Mouse (Mus musculus): ENCODE measurements at regions not wholly inside any gene's neighbourhood (a gene's known extent, or its start where the extent isn't known, plus 50 kb on each side); places are given as distances from the start of the nearest gene placed in this dataset.

- no peak for DNase-seq (ENCODE audit: low read depth)
These were observed 50.9 kb upstream of the Kap start for GRCm38 (mm10) chr6:133904501-133904900.

DNA sequence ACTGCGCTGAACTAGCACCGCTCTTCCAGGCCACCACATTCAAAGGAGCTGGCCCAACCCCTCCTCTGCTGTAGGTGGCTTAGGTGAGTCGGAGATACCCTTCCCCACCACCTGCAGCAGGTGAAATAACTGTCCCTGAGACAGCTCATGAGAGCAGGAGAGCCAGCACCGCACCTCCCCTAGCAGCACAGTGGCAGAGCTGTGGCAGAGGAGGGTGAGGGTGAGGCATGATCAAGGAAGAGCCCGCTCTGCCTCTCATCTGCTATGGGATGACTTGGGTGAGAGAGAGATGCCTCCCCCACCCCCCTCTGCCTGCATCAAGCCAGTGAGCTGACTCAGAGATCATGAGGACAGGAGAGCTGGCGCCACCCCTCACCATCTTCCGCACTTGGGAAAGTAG, 81.1 kb upstream of the Kap start:
- DNase-seq (ENCODE audit: low read depth) = no peak

- no peak for DNase-seq (ENCODE audit: low read depth)
These were observed 82.1 kb upstream of the Kap start for GRCm38 (mm10) chr6:133935671-133936070.

DNA sequence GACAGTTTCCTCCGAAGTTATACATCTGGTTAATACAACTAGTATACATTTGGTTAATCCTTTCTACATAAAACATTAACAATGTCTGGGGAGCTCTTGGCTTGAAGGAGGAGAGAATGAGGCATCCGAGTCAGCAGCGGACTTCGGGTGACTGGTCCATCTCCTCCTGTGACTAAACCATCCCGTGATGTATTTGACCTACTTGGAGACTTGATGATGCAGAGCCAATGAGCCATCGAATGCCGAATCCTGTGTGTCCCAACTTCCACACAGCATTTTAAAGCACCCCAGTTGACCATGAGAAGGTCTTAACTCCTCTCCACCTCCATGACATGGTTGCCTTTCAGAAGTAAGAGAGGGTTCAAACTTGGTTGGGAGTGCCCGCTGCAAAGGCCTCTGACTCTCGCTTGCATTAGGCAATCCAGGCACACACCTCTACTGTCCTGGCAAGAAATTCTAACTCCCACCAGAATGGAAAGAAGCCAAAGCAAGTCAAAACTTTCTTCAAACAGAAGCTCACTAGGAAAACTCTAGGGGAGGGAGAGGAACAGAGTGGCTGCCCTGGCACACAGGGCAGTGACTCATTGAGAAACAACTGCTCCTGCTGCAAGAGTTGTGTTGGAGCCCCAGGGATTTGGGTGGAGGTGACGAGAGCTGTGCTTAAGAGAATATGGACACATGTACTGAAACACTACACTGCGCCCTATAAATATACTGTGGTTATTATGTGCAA, 75.4 kb upstream of the Etv6 start:
- peak; percentile 98 for DNase-seq (ENCODE audit: low read depth)

GRCm38 (mm10) chr6:133960713-133961112, 74.8 kb upstream of the Etv6 start:
- DNase-seq (ENCODE audit: low read depth) = peak; percentile 26

DNA sequence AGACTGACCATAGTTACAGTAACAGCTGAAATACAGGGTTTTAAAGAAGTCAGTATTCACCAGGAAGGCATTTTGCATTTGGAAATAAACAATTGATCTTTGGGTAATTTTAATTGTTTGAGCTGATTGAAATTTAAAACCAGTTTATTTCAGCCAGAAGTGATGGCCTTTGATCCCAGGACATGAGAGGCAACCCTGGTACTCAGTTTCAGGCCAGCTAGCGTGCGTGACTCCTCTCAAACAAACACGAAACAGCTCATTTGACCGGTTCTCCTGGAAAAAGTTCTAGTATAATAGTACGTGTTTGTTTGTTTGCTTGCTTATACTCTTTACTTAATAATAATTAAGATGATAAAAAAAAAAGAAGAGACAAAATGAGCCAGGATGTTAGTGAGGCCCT, 72.9 kb upstream of the Etv6 start:
- DNase-seq (ENCODE audit: low read depth) = no peak

DNA sequence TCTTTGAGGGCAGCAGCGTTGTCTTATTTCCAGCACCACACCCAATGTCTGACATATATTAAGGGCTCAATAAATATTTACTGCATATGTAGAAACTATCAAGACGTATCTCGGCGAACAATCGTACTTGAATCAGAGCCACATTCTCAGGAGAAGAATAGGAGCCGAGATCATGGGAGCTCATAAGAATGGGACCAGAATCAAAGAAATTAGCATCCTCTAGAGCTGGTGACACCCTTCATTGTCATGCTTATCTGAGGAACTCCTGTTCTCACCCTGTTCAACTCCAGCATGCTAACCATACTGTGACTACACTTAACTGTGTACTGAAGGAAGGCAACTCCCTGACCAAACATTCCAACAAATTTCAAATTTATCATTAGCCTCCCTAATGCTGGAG, 72.2 kb upstream of the Etv6 start:
- DNase-seq (ENCODE audit: low read depth) = no peak

DNA sequence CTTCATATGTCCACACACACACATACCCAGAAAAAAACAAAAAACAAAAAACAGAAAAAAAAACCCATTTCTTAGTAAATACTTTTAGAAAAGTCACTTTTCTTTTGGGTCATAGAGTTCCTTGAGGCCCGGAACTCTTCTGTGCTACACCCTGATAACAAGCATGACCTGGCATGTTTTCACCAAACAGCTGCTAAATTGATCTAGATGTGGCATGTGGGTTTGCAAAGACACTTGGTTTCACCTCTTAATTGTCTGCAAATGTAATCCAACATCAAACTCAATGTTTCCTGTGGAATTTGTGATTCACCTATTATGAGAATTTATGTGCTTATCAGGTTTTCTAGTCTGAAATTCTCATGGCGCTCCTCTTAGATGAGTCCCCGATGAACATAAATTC, 68.2 kb upstream of the Etv6 start:
- DNase-seq (ENCODE audit: low read depth) = no peak

DNA sequence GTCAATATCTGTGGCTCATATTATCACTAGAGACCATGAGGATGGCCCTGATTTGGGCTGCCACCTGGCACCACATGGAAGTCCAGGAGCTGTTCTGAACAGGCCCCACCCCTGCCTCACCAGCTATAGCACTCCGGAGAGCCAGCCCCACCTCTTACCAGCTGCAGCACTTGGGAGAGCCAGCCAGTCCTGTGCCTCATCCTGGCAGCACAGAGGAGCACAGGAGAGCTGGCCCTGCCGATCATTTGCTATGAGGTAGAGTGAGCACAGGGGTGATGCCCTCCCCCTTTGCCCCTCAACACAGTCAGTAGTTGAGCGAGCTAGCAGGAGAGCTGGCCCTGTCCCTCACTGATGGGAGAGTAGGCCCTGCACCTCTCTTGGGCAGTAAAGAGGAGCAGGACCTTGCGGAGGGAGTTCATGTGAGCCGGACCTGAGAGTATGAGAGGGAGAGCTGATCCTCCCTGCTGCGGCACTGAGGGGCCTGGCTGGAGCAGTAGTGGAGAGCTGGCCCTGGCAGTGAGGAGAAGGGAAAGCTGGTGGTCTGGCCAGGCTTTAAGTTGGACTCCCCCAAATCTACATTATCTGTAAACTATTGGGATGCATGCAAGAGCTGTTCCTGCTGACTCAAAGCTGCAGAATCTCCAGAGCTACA, 63.3 kb upstream of the Etv6 start:
- no peak for DNase-seq (ENCODE audit: low read depth)

DNA sequence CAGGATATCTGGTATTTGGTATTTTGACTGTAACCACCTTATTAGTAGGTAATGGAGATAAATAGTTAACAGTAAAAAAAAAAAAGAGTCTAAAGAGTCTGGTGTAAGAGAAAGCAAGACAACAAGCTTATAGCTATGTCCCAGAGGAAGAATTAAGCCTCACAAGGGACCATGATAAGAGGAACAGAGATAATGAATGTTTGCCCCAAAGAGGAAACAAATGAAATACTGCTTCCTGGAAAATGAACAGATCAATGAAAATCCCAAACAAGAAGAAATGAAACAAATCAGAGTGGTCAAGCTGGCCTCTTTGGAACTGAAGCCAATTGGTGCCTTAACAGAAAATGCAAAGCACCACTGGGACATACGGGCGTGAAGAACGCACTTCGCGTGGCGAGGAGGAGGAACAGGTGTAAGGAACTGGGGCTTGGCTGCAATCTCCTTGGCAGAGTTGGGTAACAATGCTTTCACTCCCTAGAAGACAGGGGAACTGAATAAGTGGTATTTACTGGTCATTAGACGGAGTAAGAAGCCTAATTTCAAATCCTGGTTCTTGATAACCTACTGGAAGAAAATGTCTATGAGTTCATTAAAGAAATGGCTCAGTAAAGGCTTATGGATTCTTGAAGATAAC, 62.2 kb upstream of the Etv6 start:
- DNase-seq (ENCODE audit: low read depth) = no peak

GRCm38 (mm10) chr6:133975951-133976350, 59.5 kb upstream of the Etv6 start:
- no peak for DNase-seq (ENCODE audit: low read depth)

- DNase-seq (ENCODE audit: low read depth) = no peak
These were observed 58.6 kb upstream of the Etv6 start for GRCm38 (mm10) chr6:133976854-133977253.

DNA sequence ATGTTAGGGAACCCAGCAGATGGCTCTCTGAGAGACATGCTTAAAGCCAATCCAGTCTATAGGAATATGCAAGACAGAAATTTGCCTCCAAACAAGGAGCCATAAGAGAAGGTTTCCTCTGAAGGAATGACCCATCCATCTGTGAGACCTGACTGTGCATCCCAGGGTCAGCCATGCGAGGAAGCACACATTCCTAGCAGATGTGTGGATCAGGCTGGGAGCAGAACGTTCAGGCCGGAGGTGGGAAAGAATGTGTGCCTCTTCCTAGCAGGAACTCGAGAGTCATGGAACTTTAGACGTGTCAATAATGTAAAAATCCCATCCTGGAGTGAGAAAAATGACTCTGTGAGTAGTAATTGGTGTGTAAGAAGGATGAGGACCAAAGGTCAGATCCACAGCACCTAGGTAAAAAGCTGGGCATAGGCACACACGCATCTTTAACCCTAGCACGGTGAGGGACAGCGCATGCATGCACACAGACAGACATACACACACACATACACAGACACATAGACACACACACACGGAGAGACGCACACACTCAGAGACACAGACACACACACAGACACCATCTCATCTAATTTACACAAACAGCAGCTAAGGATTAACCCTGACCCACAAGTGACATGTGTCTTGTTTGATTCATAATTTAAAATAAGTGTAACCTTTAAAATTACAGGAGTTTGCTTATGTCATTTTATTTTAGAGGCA, 51.5 kb upstream of the Etv6 start:
- DNase-seq (ENCODE audit: low read depth) = no peak

- no peak for DNase-seq (ENCODE audit: low read depth)
These were observed 50.7 kb upstream of the Etv6 start for GRCm38 (mm10) chr6:133984666-133985355.
